Comparison of ENCODE assay signal across 17 mouse cellular contexts in genomic region chr8:88686906-88687235, GRCm38 (mm10). TPM values are rescaled to one million over a fixed set of nuclear protein-coding genes. Genes with fewer than 3 reads are reported as not detected.
DNase-seq lines count a peak whose midpoint lies in the region; ATAC-seq and TF ChIP-seq lines count a peak whose summit lies in the region.
"Had no signal": no experiment of that assay in that cellular context is flagged by ENCODE, and none has a peak within 500 bp of the region (broad histone marks: within the 10 kb centered on the region; RNA-seq: fewer than 3 reads in every experiment).

No protein-coding gene starts in this region.

- TF ChIP-seq CTCF in stomach, postnatal 0 days (IDR thresholded peaks at IDR 0.05; ENCODE audit: low read depth) = no peak

- no peak overlapping the region for H3K9ac ChIP-seq in lung, embryonic 16.5 days (ENCODE audit: low read length)
- H3K9ac ChIP-seq in stomach, postnatal 0 days (ENCODE audit: low read length) = no peak overlapping the region
- H3K9ac ChIP-seq: embryonic facial prominence, embryonic 13.5 days; forebrain, embryonic 12.5 days; heart, embryonic 13.5 days; hindbrain, embryonic 13.5 days had no signal

- TF ChIP-seq EP300 in stomach, postnatal 0 days (optimal IDR thresholded peaks at IDR 0.05) = no peak

- no peak overlapping the region for H3K4me3 ChIP-seq in lung, embryonic 16.5 days (ENCODE audit: low read length)
- H3K4me3 ChIP-seq in embryonic facial prominence, embryonic 10.5 days = no peak overlapping the region
- H3K4me3 ChIP-seq in stomach, postnatal 0 days (ENCODE audit: low read depth, low read length) = no peak overlapping the region
- H3K4me3 ChIP-seq: embryonic facial prominence, embryonic 13.5 days; forebrain, embryonic 12.5 days; heart, embryonic 13.5 days; hindbrain, embryonic 13.5 days had no signal

- DNase-seq in layer of hippocampus, adult 9-11 months = peak; percentile 1
- no peak for DNase-seq in layer of hippocampus, adult 9-10 months (ENCODE audit: low spot score)
- no peak for DNase-seq in lung, postnatal 10 days
- peak; percentile 6 for DNase-seq in embryonic facial prominence, embryonic 10.5 days (ENCODE audit: low spot score)
- peak; percentile 8 for DNase-seq in stomach, postnatal 0 days (ENCODE audit: low spot score)
- DNase-seq: adrenal gland, adult 8-10 months; adrenal gland, postnatal 36 days; cerebellum, adult 8-10 months; cerebellum, postnatal 25 days; gastrocnemius, postnatal 14 days had no signal

- no peaks in the 10 kb centered on the region for H3K36me3 ChIP-seq in lung, embryonic 16.5 days (ENCODE audit: control insufficient read depth, insufficient read depth, low read length)
- no peaks in the 10 kb centered on the region for H3K36me3 ChIP-seq in embryonic facial prominence, embryonic 10.5 days (replicated peaks)
- no peaks in the 10 kb centered on the region for H3K36me3 ChIP-seq in stomach, postnatal 0 days (ENCODE audit: control insufficient read depth, insufficient read depth, low read length)
- H3K36me3 ChIP-seq: embryonic facial prominence, embryonic 13.5 days; forebrain, embryonic 12.5 days; heart, embryonic 13.5 days; hindbrain, embryonic 13.5 days had no signal

- H3K9me3 ChIP-seq in lung, embryonic 16.5 days (ENCODE audit: control insufficient read depth, low read length) = no peaks in the 10 kb centered on the region
- H3K9me3 ChIP-seq in embryonic facial prominence, embryonic 10.5 days = no peaks in the 10 kb centered on the region
- no peaks in the 10 kb centered on the region for H3K9me3 ChIP-seq in stomach, postnatal 0 days (ENCODE audit: control insufficient read depth, low read length)
- H3K9me3 ChIP-seq: embryonic facial prominence, embryonic 13.5 days; forebrain, embryonic 12.5 days; heart, embryonic 13.5 days; hindbrain, embryonic 13.5 days had no signal

- H3K4me1 ChIP-seq in lung, embryonic 16.5 days (replicated peaks; ENCODE audit: control insufficient read depth, insufficient read depth, low read length) = peaks cover 4% of the 10 kb centered on the region; the same call in 1 of the 2 replicates
- peaks cover 8% of the 10 kb centered on the region; the same call in 1 of the 2 replicates for H3K4me1 ChIP-seq in embryonic facial prominence, embryonic 10.5 days
- no peaks in the 10 kb centered on the region for H3K4me1 ChIP-seq in stomach, postnatal 0 days (replicated peaks; ENCODE audit: control insufficient read depth, insufficient read depth)
- H3K4me1 ChIP-seq: forebrain, embryonic 12.5 days; hindbrain, embryonic 13.5 days had no signal

- 71% methylated on average over 8 of the region's 8 CpGs for WGBS in lung, embryonic 16.5 days
- WGBS in embryonic facial prominence, embryonic 10.5 days = 82% methylated on average over 8 of the region's 8 CpGs
- WGBS in stomach, postnatal 0 days = 82% methylated on average over 8 of the region's 8 CpGs

- no peak overlapping the region for H3K4me2 ChIP-seq in lung, embryonic 16.5 days (ENCODE audit: low read depth, low read length)
- no peak overlapping the region for H3K4me2 ChIP-seq in stomach, postnatal 0 days (replicated peaks; ENCODE audit: low read depth)
- H3K4me2 ChIP-seq: embryonic facial prominence, embryonic 13.5 days; forebrain, embryonic 12.5 days; heart, embryonic 13.5 days; hindbrain, embryonic 13.5 days had no signal

- no peaks in the 10 kb centered on the region for H3K27me3 ChIP-seq in lung, embryonic 16.5 days (ENCODE audit: control insufficient read depth, insufficient read depth, low read depth, low read length)
- H3K27me3 ChIP-seq in embryonic facial prominence, embryonic 10.5 days (replicated peaks; ENCODE audit: low read depth, poor library complexity, severe bottlenecking) = no peaks in the 10 kb centered on the region
- H3K27me3 ChIP-seq in stomach, postnatal 0 days (ENCODE audit: control insufficient read depth, insufficient read depth, low read length) = no peaks in the 10 kb centered on the region
- H3K27me3 ChIP-seq: embryonic facial prominence, embryonic 13.5 days; forebrain, embryonic 12.5 days; heart, embryonic 13.5 days; hindbrain, embryonic 13.5 days had no signal

- ATAC-seq in lung, embryonic 16.5 days (ENCODE audit: low read depth) = no peak
- ATAC-seq in stomach, postnatal 0 days (ENCODE audit: low FRiP score, low TSS enrichment) = no peak
- ATAC-seq: forebrain, embryonic 16.5 days; hindbrain, postnatal 0 days had no signal

- H3K27ac ChIP-seq in lung, embryonic 16.5 days (ENCODE audit: low read length) = peak overlapping the region; percentile 41; the same call in 1 of the 2 replicates
- no peak overlapping the region for H3K27ac ChIP-seq in embryonic facial prominence, embryonic 10.5 days (replicated peaks)
- no peak overlapping the region for H3K27ac ChIP-seq in stomach, postnatal 0 days (replicated peaks)
- H3K27ac ChIP-seq: embryonic facial prominence, embryonic 13.5 days; forebrain, embryonic 12.5 days; heart, embryonic 13.5 days; hindbrain, embryonic 13.5 days; hindbrain, postnatal 0 days had no signal

RNA-seq across cellular contexts. Expression of gene Cyld, which starts 10.0 kb away (rescaled TPM):
- polyA plus RNA-seq in lung, embryonic 16.5 days (2015; fragmentation: Nextera tagmentation; extraction: Ambion mirVana) = 16.0 and 19.5 TPM in 2 replicates
- 10.5 and 11.2 TPM in 2 replicates for polyA plus RNA-seq in embryonic facial prominence, embryonic 10.5 days (2016; fragmentation: Nextera tagmentation; extraction: Ambion mirVana)
- 6.9 and 7.4 TPM in 2 replicates for polyA plus RNA-seq in stomach, postnatal 0 days (2015; fragmentation: Nextera tagmentation; extraction: Ambion mirVana)

RNA-seq across cellular contexts. Expression of gene Nod2, which starts 39.8 kb away (rescaled TPM):
- 0.18 and 0.21 TPM in 2 replicates for polyA plus RNA-seq in lung, embryonic 16.5 days (2015; fragmentation: Nextera tagmentation; extraction: Ambion mirVana)
- 0.12 and 0.19 TPM in 2 replicates for polyA plus RNA-seq in embryonic facial prominence, embryonic 10.5 days (2016; fragmentation: Nextera tagmentation; extraction: Ambion mirVana)
- 0.12 and 0.15 TPM in 2 replicates for polyA plus RNA-seq in stomach, postnatal 0 days (2015; fragmentation: Nextera tagmentation; extraction: Ambion mirVana)

RNA-seq across cellular contexts. Expression of gene Snx20, which starts 50.9 kb away (rescaled TPM):
- polyA plus RNA-seq in lung, embryonic 16.5 days (2015; fragmentation: Nextera tagmentation; extraction: Ambion mirVana) = 2.5 and 2.7 TPM in 2 replicates
- polyA plus RNA-seq in embryonic facial prominence, embryonic 10.5 days (2016; fragmentation: Nextera tagmentation; extraction: Ambion mirVana) = 0.65 and 0.73 TPM in 2 replicates
- polyA plus RNA-seq in stomach, postnatal 0 days (2015; fragmentation: Nextera tagmentation; extraction: Ambion mirVana) = 2.0 and 2.1 TPM in 2 replicates

Comparison
In these comparisons a context has a peak if more than half of its experiments do, and no peak if none do; other contexts are left out.
1. DNase-seq: peak in layer of hippocampus, adult 9-11 months (single experiment), embryonic facial prominence, embryonic 10.5 days (single experiment) and stomach, postnatal 0 days (single experiment); none in layer of hippocampus, adult 9-10 months (single experiment) and lung, postnatal 10 days (single experiment).